Mouse (Mus musculus) spleen, postnatal 14 days (tissue): ENCODE data around the gene Kcnk3.

Experiments used
- DNase-seq, 2 experiments: peaks; one replicate each; pipeline ENCODE4 v3.0.0; 2021 to 2022; ENCODE audit warnings: low spot score in 2 of 2

The Kcnk3 gene

GRCm38 (mm10) chr5:30588301-30588968 is 465 bp downstream of the Kcnk3 start:
- no peak for DNase-seq

GRCm38 (mm10) chr5:30589069-30589468 is 1.1 kb downstream of the Kcnk3 start:
- no peak for DNase-seq

- DNase-seq = no peak
Measured at GRCm38 (mm10) chr5:30589546-30589945, 1.6 kb downstream of the Kcnk3 start.

- no peak for DNase-seq
Measured at GRCm38 (mm10) chr5:30590231-30590630, 2.3 kb downstream of the Kcnk3 start.

- DNase-seq = no peak
Measured at GRCm38 (mm10) chr5:30591205-30591731, 3.3 kb downstream of the Kcnk3 start.

- DNase-seq = no peak
Measured at GRCm38 (mm10) chr5:30591786-30592185, 3.8 kb downstream of the Kcnk3 start.

GRCm38 (mm10) chr5:30592279-30592980 is 4.5 kb downstream of the Kcnk3 start:
- DNase-seq = no peak

- DNase-seq = no peak
Measured at GRCm38 (mm10) chr5:30593360-30593759, 5.4 kb downstream of the Kcnk3 start.

- DNase-seq = peak; percentile 35 to 48
Measured at GRCm38 (mm10) chr5:30593811-30594504, 6.0 kb downstream of the Kcnk3 start.

GRCm38 (mm10) chr5:30594953-30595560 is 7.1 kb downstream of the Kcnk3 start:
- no peak for DNase-seq

- no peak for DNase-seq
Measured at GRCm38 (mm10) chr5:30601397-30601796, 13.4 kb downstream of the Kcnk3 start.

- DNase-seq = no peak
Measured at GRCm38 (mm10) chr5:30603255-30603654, 15.3 kb downstream of the Kcnk3 start.

GRCm38 (mm10) chr5:30603926-30604325 is 16.0 kb downstream of the Kcnk3 start:
- no peak for DNase-seq

GRCm38 (mm10) chr5:30604769-30605188 is 16.8 kb downstream of the Kcnk3 start:
- no peak for DNase-seq

GRCm38 (mm10) chr5:30605649-30606048 is 17.7 kb downstream of the Kcnk3 start:
- no peak for DNase-seq

GRCm38 (mm10) chr5:30606424-30607073 is 18.6 kb downstream of the Kcnk3 start:
- no peak for DNase-seq

GRCm38 (mm10) chr5:30609094-30609493 is 21.1 kb downstream of the Kcnk3 start:
- DNase-seq = no peak

GRCm38 (mm10) chr5:30609918-30610645 is 22.1 kb downstream of the Kcnk3 start:
- no peak for DNase-seq

- DNase-seq = no peak
Measured at GRCm38 (mm10) chr5:30611091-30611490, 23.1 kb downstream of the Kcnk3 start.

GRCm38 (mm10) chr5:30611689-30612088 is 23.7 kb downstream of the Kcnk3 start:
- DNase-seq = no peak

- DNase-seq = no peak
Measured at GRCm38 (mm10) chr5:30612575-30612974, 24.6 kb downstream of the Kcnk3 start.
